Mouse (Mus musculus) fat pad, adult 2 months (tissue): ENCODE measurements around the gene Sub1.

ENCODE experiments used
- DNase-seq: peaks from one replicate; pipeline ENCODE4 v3.0.0-alpha.2; 2011; ENCODE audit warnings: low read depth, low spot score; ENCODE audit errors: extremely low read depth

Sub1 gene

DNA sequence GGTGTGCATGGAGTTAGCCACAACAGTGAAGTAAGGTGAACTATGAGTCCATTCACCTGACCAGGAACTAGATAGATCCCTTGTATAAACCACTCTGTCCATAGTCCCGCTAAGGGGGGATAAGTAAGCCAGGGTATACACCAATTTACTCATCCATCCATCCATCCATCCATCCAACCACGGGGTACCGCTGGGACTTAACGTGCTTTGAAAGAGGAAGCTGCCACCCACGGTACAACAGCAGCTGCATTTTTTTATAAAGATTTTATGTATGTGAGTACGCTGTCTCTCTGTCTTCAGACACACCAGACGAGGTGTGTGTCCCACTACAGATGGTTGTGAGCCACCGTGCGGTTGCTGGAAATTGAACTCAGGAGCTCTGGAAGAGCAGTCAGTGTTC, 27.9 kb downstream of the Sub1 start:
- no peak for DNase-seq

DNA sequence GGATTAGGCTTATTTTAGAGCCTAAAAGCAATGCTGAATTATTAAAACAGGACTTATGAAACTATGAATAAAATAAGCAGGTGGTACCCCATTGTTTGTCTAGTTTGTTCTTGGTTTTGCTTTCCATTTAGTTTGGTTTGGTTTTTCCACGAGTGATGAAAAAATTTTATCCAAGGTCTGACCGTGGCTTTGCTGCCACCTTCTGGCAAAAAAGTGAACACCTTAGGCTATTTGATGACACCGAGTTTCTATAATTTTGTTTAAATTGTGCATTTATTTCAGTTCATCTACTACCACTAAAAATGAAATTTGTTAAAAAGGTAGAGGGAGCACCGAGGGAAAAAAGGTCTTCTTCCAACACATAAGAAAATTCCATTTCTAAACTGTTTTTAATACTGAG, 30.4 kb downstream of the Sub1 start:
- DNase-seq, result no peak

- DNase-seq, result no peak
Observed at GRCm38 (mm10) chr15:11965201-11965845, 31.5 kb downstream of the Sub1 start.

DNA sequence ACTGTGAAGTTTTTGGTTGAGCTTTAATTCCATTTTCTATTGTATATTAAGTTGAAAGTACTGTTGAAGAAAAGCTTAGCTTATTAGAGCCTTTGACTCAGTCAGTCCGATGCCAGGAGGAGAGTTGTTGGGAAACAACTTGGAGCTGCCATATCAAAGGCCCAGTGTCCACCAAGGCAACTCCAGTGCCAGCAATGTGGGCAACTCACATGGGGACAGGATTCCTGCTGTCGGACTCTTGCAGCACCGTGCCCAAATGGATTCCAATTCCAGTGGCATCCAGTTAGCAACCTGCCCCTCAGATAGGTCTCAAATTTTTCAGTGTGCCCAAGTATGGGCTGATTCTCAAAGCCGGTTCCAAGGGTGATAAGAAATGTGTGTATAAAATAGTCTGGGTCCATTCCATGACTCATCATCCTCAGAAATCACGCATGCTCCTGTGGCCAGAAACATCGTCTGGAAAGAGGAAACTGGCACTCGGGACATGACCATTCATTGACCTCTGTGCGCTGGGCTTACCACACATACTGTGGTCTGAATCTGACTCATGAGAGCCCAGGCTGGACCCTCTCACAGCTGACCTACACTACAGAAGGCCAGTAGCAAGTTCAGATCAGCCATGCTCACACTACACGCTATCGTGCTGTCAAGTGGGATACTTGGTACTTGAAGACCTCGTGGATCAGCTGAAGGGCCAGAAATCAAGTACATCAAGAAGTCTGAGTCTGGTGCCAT, 32.8 kb downstream of the Sub1 start:
- DNase-seq, result no peak

DNA sequence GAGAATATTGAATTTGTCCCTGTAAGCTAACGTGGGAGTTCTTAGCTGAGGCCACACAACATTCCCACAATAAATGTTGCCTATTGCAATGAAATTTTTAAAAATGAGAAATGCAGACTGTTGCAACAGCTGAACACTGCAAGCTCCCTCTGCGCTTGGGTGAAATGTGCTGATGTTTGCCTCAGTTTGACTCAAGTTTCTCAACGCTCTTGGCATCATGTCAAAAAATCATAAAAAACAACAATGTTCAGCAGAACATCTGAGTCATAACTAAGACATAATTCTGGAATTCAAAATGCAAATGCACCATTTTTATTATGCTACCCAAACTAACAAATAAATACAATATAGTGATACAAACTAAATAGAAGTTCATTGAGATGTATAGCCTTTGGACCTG, 37.1 kb downstream of the Sub1 start:
- DNase-seq, result no peak

- DNase-seq, result no peak
Observed at GRCm38 (mm10) chr15:11956129-11956528, 40.7 kb downstream of the Sub1 start.

DNA sequence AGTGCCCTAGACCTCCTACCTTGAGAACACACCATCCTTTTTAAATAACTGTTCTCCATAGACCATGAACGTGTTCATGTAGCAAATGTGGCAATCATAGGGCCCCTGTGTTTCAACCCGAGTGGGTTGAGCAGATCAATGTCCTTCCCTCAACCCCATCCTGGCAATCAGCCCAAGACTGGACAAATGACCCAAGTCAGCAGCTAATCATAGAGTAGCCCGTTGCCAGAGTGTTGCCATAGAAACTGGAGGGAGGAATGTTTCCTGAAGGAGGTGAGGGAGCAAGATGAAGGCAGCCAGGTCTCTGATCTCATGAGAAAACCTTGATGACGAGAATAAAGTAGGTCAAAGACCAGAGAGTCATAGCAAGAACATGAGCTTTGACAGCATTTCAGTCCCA, 42.6 kb downstream of the Sub1 start:
- no peak for DNase-seq

DNA sequence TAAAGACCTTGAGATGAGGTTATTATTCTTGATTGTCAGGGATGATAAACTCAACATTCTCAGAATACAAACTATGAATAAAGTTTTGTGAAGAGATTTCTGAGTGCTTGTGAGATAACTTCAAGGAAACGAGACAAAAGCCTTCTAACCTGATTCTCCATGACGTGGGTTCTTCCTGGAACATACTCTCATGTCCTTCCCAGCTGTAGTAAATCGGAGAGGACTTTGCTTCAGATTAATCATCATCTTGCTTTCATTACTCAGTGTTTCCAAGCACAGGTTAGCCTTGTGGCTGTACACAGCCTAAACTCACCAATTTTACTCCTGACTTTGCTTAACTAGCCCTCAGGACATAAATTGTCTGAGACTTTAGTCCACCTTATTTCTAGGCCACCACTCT, 44.6 kb downstream of the Sub1 start:
- no peak for DNase-seq

DNA sequence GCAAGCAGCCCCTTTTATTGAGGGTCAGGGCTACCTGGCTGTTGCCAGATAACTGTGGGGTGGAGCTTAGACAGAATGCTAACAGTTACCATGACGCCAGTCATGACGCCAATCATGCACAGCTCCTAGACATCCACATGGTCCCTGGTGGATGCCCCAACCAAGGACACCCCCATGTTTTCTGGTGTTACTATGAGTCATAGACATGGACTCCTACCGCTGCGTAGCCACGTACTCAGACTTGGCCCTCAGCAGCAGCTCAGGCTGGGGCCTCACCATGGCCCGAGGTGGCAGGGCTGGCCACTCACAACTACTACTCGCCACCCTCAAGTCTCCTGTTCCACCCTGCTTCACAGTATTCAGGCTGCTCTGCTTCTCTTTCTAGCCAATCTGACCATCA, 45.6 kb downstream of the Sub1 start:
- no peak for DNase-seq

GRCm38 (mm10) chr15:11950144-11950543, 46.6 kb downstream of the Sub1 start:
- DNase-seq, result no peak

DNA sequence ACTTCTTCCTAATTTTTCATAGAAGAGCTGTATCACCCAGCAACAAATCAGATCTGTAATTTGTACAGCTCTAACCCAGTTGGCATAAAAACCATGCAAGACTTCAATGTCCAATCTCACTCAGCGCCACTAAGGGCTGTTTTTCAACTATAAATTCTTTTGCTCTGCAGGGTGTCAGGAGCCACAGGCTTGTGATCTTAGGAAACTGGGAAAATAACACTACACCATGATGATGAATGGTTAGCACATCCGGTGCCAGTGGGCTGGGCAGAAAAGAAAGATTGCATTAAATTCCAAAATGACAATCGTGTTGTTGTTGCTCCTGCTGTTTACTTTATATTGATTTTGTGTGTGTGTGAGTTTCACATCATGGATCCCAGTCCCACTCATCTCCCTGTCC, 47.3 kb downstream of the Sub1 start:
- DNase-seq, result no peak

- no peak for DNase-seq
Observed at GRCm38 (mm10) chr15:11940855-11941254, 55.9 kb downstream of the Sub1 start.
